Mouse (Mus musculus): ENCODE results near the gene Rala. TPM values are rescaled to one million over a fixed set of nuclear protein-coding genes. Genes with fewer than 3 reads are reported as not detected.
A peak's percentile ranks its signal among the peaks of the same experiment; 100 is the strongest.
"Not testable (repeated sequence)": the region's sequence is repeated elsewhere in the genome, so short reads cannot be mapped to it uniquely, and the experiment has no call there.

Rala gene
- 10 to 100 TPM; 54.2 to 55.2 TPM for total RNA-seq (2021)
- long read RNA-seq, experiment 1, transcript Rala-201 (5 exons, 2,688 nt): major isoform, 59 of 71 reads
- long read RNA-seq, experiment 1, partial matches to known transcripts: 3 of 71 reads
- long read RNA-seq, experiment 1, other reads (novel, unspliced or antisense): 9 of 71 reads
- long read RNA-seq, experiment 2, transcript Rala-201 (5 exons, 2,688 nt): major isoform, 133 of 144 reads
- long read RNA-seq, experiment 2, partial matches to known transcripts: 4 of 144 reads
- long read RNA-seq, experiment 2, other reads (novel, unspliced or antisense): 7 of 144 reads

DNA sequence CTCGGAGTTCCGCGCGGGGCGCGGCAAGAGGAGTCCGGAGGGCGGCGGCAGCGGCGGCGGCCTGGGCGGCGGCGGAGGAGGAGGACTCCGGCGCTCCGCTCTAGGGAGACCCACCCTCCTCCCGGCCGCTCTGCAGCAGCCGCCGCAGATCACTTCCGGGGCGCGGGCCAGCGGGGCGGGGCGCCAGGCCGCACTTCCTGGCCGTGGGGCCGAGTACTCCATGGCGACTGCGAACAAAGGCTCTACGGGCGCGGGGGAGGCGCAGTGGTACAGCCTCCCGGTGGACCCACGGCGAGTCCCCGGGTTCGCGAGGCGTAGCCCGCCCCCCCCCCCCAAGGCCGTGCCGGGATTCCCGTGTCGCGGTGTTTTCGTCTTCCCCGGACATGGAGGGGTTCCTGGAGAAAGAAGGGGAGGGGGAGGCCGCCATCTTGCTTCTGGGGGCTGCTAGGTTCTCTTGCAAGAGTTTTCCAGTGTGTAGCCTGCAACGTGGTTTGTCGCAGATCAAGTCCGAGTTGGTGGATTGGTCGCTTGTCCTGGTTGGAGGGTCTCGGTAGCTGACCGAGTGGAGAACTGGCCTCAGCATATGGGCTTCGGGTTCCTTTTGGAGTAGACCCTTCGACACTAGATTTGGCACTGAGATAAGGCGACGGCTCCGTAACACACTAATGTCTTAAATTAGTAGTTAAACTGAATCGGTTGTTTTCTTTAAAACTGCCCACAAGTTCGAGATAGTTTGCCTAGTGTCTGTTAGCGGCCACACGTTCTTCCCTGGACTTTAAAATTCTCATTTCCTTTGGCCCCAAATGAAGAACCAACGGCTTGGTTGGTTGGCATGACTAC, at the start of gene Rala:
Gene Rala (minus strand): TSS at position 162 of the 840 bp plus-strand sequence.
- DNase-seq (ENCODE audit: low spot score in 2 of 2): peak; percentile 91

DNA sequence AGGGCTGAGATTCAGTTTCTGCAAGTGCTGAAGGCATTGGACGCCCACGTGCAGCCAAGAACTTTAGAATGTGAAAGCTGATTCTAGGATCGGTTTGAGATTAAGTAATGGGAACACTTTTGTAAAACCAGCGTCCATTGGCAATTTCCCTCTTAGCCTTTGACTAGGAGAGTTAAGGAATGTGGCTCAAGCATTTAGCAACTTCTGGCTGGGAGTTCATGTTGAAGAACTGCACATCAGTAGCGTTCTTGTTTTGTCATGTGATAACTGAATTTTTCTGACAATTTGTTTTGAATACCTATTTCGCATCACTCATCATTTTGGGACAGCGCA, 49.4 kb upstream of the Rala start:
- no peak for DNase-seq (ENCODE audit: low spot score in 2 of 2)

DNA sequence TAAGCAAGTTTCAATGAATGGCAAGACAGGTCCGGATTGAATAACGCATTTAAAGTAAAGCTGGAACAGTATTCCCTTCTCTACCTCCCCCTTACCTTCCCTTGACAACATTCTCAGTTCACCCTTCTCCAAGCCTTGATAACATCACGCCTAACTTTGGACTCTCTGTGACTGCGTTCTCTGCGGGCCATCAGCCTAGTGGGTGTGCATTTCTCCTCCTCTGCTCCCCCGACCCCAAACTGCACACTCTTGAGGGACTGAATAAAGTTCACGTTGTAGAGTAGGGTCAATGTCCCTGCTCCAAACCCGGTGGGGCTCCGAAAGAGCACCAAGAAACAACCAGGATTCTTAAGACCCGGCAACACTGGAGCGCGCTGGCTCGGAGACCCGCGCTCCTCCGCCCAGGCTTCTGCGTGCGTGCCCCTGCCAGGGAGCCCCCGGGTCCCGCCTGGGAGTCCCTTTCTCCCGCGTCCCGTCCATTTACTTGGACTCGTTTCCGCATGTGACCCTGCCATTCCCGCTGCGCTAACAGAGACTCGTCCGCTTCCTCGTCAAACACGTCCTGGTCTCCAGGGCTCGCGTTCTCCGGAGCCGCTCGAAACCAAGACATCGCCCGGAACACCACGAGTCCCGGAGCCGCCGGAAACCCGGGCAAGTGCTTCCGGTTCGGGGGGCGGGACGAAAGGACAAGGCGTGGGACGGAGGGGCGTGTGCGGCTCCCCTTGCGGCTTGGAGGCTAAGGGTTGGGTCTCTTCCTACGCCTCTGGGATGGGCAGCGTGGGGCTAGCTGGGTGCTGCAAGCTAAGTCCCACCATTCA, 48.9 kb upstream of the Rala start, which contains the start of gene Yae1d1:
Gene Yae1d1 (minus strand): TSS at position 653 of the 818 bp plus-strand sequence.
- DNase-seq (ENCODE audit: low spot score in 2 of 2): peak; percentile 86 to 91

DNA sequence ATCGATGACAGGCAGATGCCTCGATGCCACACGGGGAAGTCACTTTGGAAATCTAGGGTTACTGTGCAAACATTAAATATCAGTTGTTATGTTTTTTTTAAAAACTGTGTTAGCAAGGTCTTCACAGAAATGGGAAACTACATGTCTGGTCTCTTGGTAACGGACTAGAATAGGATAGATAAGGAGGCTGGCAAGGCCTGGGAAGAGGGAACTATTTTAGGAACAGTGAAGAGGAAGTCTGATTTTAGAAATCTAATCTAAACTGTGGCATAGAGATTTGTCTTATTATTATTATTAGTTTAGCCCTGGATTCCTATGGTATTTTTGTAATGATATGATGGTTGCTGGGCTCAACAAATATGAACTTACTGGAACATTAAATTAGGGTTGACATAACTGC, 48.0 kb upstream of the Rala start:
- no peak for DNase-seq (ENCODE audit: low spot score in 2 of 2)

DNA sequence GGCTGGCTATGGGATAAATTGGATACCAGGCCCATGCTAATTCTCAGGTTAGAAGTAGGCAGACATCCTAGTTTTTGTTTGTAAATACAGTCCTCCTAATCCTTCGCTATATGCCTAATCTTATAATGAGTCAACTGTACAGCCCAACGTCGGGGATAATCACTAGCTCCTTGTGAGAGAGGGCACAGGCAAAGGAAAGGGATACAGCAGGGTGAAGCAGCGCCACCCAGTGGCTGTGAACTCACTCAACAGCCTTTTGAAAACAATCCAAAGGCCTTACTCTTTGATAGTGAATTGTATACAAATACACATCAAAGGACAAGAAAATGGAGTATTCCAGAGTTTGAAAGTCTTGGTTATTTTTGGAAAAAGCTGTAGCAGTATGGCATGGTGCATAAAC, 39.2 kb upstream of the Rala start:
- peak; percentile 11 to 20 for DNase-seq (ENCODE audit: low spot score in 2 of 2)

DNA sequence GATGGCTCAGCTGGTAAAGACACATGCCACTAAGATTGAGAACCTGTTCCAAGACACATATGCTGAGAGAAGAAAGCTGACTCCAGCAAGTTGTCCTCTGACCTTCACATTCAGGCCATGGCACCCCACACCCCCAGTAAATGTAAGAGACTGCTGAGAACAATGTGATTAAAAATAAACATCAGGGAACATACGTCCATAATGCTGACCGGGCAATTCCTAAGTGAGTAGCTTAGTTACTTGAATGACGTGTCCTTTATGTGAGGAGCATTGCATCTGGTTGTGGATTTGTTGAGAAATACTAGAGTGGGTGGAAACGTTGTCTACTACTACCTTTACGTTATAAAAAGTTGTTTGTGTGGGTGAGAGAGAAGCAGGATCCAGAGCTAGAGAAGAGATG, 38.6 kb upstream of the Rala start:
- no peak for DNase-seq (ENCODE audit: low spot score in 2 of 2)

DNA sequence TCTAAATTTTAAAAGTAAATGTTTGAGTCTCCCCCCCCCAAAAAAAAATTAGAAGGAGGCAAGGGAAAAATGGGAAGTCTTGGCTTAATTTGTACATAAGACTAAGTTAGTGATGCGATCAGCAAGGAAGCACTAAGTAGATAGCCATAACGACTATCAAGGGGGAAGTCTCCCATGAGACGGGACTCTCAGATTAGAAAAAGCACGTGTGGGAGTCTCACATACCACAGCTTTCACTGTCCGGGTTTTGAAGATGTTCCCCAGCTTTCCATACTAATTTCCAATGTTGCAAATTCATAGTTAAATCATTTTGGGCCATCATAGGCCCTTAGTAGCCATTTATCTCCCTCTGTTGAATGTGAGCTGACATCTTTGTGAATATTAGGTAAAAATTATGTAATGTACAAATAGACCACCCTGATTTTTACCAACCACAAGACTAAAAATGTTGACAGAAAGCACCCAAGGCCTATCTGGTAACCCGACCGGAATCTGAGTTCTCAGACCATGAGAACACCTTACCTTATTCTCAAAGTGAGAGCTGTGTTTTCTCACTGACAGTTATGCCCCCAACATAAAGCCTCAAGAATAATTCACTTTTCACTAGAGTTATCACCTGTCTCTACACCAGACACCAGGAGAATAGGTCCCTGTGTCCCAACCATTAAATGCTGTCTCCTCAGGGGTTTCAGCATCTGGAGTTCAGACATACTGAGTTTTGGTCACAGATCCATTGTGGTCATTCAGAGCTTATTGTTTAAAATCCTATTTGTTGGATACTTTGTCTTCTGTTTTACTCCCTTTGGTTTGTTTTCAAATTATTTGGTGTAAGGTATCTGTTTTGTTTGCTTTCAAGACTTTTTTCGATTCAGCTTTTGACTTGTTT, 33.1 kb upstream of the Rala start:
- DNase-seq (ENCODE audit: low spot score in 2 of 2): no peak

DNA sequence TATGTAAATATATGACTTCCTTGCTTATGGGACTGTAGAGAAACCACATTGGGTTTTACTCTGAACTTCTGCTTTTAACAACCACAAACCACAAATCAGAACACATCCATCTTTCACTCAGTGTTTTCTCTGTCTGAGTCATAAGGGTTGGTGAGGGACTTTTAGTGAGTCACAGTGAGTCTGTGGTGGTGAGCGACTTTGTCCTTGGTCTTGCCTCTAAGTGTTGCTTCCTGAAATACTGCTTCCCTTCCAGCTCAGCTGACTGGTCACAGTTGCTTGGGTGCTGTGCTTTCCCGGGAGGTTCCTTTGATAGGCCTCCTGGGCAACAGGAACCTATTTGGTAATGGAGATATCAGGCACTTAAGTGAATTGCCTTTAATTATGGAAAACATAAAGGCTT, 31.9 kb upstream of the Rala start:
- peak in 1 of 2 experiments; percentile 8 for DNase-seq (ENCODE audit: low spot score in 2 of 2)

DNA sequence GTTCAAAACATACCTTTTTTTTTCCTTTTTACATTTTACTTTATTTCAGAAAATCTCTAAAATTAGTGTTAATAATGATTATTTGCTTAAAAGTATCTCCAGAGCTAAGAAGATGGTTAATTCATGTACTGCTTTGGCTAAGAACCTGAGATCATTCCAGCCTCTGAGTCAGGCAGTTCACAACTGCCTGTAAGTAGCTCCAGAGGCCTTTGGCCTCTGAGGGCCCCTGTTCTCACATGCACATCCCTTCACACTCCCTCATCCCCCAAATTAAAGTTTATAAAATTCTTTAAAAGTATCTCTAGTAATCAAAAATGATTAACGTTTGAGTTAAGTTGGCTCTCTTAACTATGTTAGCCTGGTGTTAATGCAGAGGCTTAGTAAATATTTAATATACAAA, 31.4 kb upstream of the Rala start:
- DNase-seq (ENCODE audit: low spot score in 2 of 2): no peak

DNA sequence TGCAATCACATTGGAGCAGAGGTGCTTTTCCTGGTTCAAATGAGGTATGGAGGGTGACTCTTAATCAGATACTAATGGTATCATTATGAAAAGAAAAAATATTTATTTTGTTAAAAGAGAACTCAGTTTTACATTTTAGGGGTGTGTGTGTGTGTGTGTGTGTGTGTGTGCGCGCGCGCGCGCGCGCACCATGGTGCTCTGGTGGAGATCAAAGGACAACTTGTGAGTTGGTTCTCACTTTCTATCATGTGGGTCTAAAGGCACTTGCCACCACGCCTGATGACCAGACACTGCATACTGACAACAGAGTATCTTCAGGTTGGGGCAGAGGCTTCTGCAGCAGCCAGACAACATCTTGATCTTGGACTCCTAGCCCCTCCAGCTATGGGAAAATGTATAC, 30.7 kb upstream of the Rala start:
- DNase-seq (ENCODE audit: low spot score in 2 of 2): no peak

DNA sequence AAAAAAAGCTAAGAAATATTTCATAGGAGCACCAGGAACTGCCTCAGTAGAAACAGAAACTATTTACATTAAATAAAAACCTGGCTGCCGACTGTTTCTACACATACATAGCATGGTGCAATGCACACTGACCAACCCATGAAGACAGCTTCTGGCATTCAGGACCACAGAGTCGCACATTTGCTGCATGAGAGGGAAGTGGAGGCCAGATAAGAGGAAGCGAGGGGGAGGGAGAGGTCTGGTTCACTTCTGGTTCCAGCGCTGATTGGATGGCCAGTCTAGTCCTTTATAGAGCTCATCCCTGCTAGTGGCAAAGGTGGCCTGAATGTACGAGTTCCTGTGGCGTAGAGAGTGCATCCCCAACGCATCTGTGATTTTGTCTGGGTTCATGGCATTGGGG, 16.6 kb upstream of the Rala start:
- no peak for DNase-seq (ENCODE audit: low spot score in 2 of 2)

DNA sequence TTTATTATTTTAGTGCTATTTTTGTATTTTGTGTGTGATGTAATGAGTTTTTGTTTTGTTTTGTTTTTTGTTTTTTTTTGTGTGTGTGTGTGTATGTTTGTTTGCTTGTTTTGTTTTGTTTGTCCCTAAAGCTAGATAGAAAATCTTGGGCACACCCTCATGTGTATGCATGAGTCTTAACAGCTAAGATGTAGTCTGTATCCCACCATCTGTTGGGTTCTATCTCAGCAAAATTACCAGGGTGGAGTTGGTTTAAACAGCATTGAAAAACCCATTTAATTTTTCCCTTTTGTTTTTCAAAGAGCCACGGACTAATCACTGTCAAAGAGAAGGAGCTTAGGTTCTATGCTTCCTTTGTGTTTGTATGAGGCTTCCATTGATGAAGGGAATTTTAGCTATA, 10.2 kb upstream of the Rala start:
- no peak for DNase-seq (ENCODE audit: low spot score in 2 of 2)

DNA sequence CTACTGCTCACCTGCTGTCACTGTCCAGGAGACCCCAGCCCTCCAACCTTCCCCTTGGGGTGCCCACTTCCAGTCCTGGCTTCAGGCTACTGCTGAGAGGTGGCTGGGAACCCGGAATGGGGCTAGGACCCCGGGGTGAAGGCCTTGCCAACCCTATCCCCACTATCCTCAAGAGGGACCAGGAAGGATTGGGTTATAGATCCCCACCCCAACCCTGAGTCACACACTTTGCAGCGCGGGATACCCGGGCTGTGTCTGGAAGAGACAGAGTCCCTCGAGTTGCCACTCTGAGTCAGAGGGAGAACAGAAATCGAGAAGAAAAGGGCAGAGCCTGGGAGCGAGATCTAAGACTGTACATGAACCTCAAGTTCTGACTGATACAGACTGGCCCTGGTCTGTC, 6.5 kb upstream of the Rala start:
- DNase-seq (ENCODE audit: low spot score in 2 of 2): not testable (repeated sequence)

DNA sequence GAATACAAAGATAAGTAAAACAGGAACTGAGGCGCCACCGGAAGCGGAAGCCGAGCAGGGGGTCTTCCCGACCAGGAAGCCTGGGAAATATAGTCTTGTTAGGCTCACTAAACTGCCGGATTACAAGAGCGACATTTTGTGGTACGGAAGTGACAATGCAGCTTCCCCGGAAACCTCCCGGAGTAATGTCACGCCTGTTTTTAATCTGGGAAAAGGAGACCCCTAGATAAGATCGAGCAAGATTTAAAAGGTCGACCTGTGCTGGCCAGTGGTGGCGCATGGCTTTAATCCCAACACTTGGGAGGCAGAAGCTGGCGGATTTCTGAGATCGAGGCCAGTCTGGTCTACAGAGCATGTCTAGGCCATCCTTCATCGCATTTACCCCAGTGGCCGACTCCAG, 5.5 kb upstream of the Rala start:
- DNase-seq (ENCODE audit: low spot score in 2 of 2): no peak

DNA sequence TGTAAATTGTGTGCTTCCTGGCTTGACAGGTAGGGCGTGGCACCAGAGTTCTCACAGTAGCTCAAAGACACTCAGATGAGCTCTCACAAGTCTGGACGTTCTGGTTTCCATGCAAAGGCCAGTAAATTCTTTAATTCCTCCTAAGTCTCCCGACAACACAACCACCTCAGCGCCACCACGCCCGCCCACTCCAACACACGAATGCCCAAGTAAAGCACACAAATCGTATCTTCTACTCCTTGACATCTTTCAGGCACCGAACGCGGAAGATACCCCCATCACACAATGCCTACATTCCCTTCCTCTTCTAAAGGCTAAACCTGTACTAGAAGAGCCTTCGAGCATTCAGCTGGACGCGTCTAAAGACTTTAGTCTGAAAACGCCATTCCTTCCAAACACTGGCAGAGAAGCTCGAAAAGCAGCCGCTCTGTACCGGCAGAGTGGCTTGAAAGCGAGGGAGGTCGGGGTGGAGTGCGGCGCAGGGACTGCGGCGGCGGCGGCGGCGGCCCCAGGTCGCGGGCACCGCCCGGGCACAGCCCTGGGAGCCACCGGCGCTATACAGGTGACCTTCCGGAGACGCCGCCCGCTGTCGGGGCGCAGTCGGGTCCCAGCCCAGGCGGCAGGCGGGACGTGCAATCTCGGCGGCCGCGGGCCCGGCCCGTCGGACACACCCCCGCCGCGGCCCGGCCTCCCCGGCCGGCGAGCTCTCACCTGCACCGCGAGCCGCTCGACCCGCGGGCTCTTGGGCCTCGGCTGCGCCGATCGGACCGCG, 547 bp downstream of the Rala start:
- no peak for DNase-seq (ENCODE audit: low spot score in 2 of 2)

DNA sequence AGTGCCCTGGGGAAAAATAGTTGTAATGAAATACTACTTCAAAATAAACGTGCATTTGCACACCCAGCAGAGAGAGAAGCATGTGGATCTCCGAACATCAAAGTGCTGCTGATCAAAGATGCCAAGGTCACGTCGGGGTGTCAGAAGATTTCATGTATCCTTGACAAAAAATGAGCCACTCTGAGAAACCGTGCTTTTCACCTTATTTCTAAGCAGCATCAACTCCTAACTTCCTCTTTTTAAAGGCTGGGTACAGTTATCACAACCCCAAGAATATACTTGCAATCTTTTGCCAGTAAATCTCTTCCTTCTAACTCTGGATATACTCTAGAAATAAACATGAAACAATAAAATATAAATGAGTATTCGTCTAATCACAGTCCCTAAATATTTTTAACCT, 1.7 kb downstream of the Rala start:
- no peak for DNase-seq (ENCODE audit: low spot score in 2 of 2)

DNA sequence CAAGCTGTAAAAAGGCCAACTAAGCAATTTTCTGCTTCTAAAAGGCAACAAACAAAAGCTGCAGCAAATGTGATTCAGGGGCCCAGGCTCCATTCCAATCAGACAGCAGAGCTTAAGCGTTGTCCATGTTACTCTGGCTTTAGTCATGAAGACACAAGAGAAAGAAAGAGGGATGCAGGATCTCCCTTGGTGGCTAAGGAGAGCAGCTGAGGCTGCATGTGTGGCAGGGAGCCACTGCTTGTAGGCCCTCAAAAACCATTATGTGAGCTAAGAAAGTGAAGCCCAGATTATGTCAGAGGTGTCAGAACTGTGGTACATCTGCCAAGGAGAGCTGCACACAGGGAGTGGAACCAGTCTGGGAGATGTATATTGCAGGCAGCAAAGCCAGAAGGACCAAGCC, 36.7 kb downstream of the Rala start:
- DNase-seq (ENCODE audit: low spot score in 2 of 2): no peak

DNA sequence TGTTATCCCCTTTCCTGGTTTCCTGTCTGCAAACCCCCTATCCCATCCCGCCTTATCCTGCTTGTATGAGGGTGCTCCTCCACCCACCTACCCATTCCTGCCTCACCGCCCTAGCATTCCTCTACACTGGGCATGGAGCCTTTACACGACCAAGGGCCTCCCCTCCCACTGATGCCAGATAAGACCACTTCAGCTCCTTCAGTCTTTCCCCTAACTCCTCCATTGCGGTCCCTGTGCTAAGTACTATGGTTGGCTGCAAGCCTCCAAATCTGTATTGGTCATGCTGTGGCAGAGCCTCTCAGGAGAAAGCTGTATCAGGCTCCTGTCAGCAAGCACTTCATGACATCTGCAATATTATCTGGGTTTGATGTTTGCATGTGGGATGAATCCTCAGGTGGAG, 42.6 kb downstream of the Rala start:
- DNase-seq (ENCODE audit: low spot score in 2 of 2): no peak

DNA sequence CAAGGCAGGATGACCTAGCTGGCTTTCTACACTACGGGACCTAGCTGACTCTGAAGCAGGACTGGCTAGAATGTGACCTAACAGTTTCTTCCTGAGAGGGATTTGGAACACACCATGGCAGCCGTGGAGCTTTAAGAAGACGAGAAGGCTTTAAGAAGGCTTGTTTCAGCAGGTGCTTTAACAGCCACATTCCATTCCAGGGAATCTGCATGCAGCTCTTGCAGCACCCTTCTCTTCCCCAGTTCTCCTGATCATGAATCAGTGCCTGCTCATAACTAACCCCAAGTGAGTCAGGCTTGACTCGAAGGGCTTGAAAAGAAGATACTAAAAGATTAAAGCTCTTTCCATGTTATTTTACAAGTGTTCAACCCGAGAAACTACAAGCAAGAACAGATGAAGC, 43.4 kb downstream of the Rala start:
- no peak for DNase-seq (ENCODE audit: low spot score in 2 of 2)

DNA sequence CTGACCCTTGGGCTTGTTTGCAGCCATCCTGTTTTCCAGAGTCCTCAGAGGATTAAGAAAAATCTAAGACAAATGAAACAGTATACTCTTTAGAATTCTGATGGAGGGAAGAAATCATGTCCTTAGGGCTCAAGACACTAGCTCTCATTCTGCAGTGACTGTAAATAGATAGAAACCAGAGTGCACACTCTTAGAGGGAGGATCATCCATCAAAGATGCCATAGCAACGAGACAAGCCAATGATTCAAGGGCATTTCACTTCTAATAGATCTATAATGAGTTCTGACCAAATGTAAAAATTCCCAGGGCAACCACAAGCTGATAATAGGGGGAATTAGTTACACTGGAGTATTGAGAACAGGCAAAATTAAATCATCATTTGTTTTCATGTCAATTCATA, 47.0 kb downstream of the Rala start:
- no peak for DNase-seq (ENCODE audit: low spot score in 2 of 2)

Data from adrenal gland, postnatal 4 days (tissue).